Mouse (Mus musculus) kidney, adult 2 months (tissue): ENCODE results near the gene Nav2.

Source experiments
- CTCF ChIP-seq: fragments of 200-500 bp; conservative IDR thresholded peaks from 2 replicates; pipeline ENCODE4 v1.5.1; 2011; ENCODE audit warnings: low read depth, mild to moderate bottlenecking, control low read depth, low read length, moderate library complexity, mixed read lengths; ENCODE audit not compliant: insufficient read depth, insufficient read length
- POLR2A ChIP-seq: fragments of 200-500 bp; IDR thresholded peaks from one replicate; pipeline ENCODE4 v1.6.1; 2011; ENCODE audit warnings: low read depth, low read length, control low read depth

- no peak for TF ChIP-seq POLR2A
- no peak for TF ChIP-seq CTCF
Measured at GRCm38 (mm10) chr7:49369809-49370473, 461.4 kb downstream of the Nav2 start.
